Mouse (Mus musculus) bone marrow, adult 2 months (tissue): ENCODE data around the gene Limd1. TPM values are rescaled to one million over a fixed set of nuclear protein-coding genes. Genes with fewer than 3 reads are reported as not detected.
A peak's percentile ranks its signal among the peaks of the same experiment; 100 is the strongest.

Experiments
- H3K27ac ChIP-seq: fragments of 200-500 bp; 2 replicates; pipeline ENCODE4 v1.5.1; 2012; ENCODE audit warnings: low read depth, mild to moderate bottlenecking, control low read depth, inconsistent platforms, low read length; ENCODE audit not compliant: control insufficient read depth, poor library complexity, insufficient read depth
- H3K4me1 ChIP-seq: fragments of 200-500 bp; 2 replicates; pipeline ENCODE4 v1.6.1; 2011; ENCODE audit warnings: low read length; ENCODE audit not compliant: control insufficient read depth, insufficient read depth
- H3K4me3 ChIP-seq: fragments of 200-500 bp; replicated peaks from 2 replicates; pipeline ENCODE3; 2011; ENCODE audit warnings: mild to moderate bottlenecking, low read depth, low read length, control low read depth; ENCODE audit not compliant: control insufficient read depth
- CTCF ChIP-seq: fragments of 200-500 bp; IDR thresholded peaks from 2 replicates; pipeline ENCODE4 v1.5.1; 2011; ENCODE audit warnings: low read length, control low read depth; ENCODE audit not compliant: control insufficient read depth, insufficient read depth
- POLR2A ChIP-seq: fragments of 200-500 bp; IDR thresholded peaks from 2 replicates; pipeline ENCODE4 v1.6.1; 2011; ENCODE audit warnings: low read depth, mild to moderate bottlenecking, control low read depth, low read length, borderline replicate concordance; ENCODE audit not compliant: control insufficient read depth
- WGBS: fragments of 180-500 bp; shearing (Covaris S2); methylation state at CpG from one replicate; pipeline ENCODE4 v1.1.7; 2018; 5-methylcytosine and 5-hydroxymethylcytosine counted together
- polyA plus RNA-seq: library from polyadenylated mRNA; stranded (reverse); fragments of >200 nt; gene quantifications from 2 replicates; pipeline ENCODE4 v1.2.4, GENCODE M21; 2011; ENCODE audit warnings: low replicate concordance; ENCODE audit not compliant: missing spikeins, insufficient read depth, insufficient read length

The Limd1 gene
- polyA plus RNA-seq, 1 experiment, result 19.0 TPM

GRCm38 (mm10) chr9:123478031-123478585, 398 bp upstream of the Limd1 start:
- Histone ChIP-seq H3K27ac (no peak overlapping the region), H3K4me1 (peaks cover 7% of the 10 kb centered on the region)
- WGBS, result 4% methylated on average over 26 of the region's 29 CpGs

GRCm38 (mm10) chr9:123479196-123479669, 727 bp downstream of the Limd1 start:
- peak overlapping the region; percentile 86 for H3K4me3 ChIP-seq
- peak overlapping the region; percentile 94 for H3K27ac ChIP-seq
- 26% methylated on average over 17 of the region's 17 CpGs for WGBS
- peaks cover 7% of the 10 kb centered on the region for H3K4me1 ChIP-seq
- TF ChIP-seq CTCF (no peak), POLR2A (no peak)

More at GRCm38 (mm10) chr9:123478031-123478585, 398 bp upstream of the Limd1 start:
- TF ChIP-seq POLR2A, result no peak
- TF ChIP-seq CTCF, result peak; percentile 46; the same call in 1 of the 2 replicates
- H3K4me3 ChIP-seq, result peak overlapping the region; percentile 60

- WGBS, result 92% methylated on average over 8 of the region's 8 CpGs
- peak overlapping the region; percentile 94 for H3K27ac ChIP-seq
These were observed 1.4 kb downstream of the Limd1 start for GRCm38 (mm10) chr9:123479876-123480252.

GRCm38 (mm10) chr9:123480253-123480921, 1.9 kb downstream of the Limd1 start:
- H3K27ac ChIP-seq, result peak overlapping the region; percentile 94
- no peak for TF ChIP-seq CTCF
- TF ChIP-seq POLR2A, result no peak
- 49% methylated on average over 18 of the region's 18 CpGs for WGBS
- H3K4me3 ChIP-seq, result peak overlapping the region; percentile 86
- peaks cover 7% of the 10 kb centered on the region for H3K4me1 ChIP-seq

More at GRCm38 (mm10) chr9:123479876-123480252, 1.4 kb downstream of the Limd1 start:
- peak overlapping the region; percentile 86 for H3K4me3 ChIP-seq
- TF ChIP-seq CTCF (no peak), POLR2A (no peak)
- H3K4me1 ChIP-seq, result peaks cover 7% of the 10 kb centered on the region

- Histone ChIP-seq H3K4me1 (peaks cover 7% of the 10 kb centered on the region), H3K27ac (peak overlapping the region; percentile 62; the same call in 1 of the 2 replicates), H3K4me3 (peak overlapping the region; percentile 49)
- WGBS, result 63% methylated on average over 7 of the region's 7 CpGs
- no peak for TF ChIP-seq POLR2A
- no peak for TF ChIP-seq CTCF
These were observed 2.6 kb downstream of the Limd1 start for GRCm38 (mm10) chr9:123481136-123481535.

- H3K27ac ChIP-seq, result no peak overlapping the region
- WGBS, result 95% methylated on average over 1 of the region's 1 CpGs
- no peak overlapping the region for H3K4me3 ChIP-seq
- TF ChIP-seq CTCF, result no peak
- no peak for TF ChIP-seq POLR2A
- H3K4me1 ChIP-seq, result peaks cover 9% of the 10 kb centered on the region
These were observed 5.1 kb downstream of the Limd1 start for GRCm38 (mm10) chr9:123483598-123483997.

GRCm38 (mm10) chr9:123484830-123485229, 6.3 kb downstream of the Limd1 start:
- Histone ChIP-seq H3K27ac (no peak overlapping the region), H3K4me3 (no peak overlapping the region), H3K4me1 (peaks cover 7% of the 10 kb centered on the region; the same call in 1 of the 2 replicates)
- no peak for TF ChIP-seq CTCF
- no peak for TF ChIP-seq POLR2A
- WGBS, result 86% methylated on average over 3 of the region's 3 CpGs

GRCm38 (mm10) chr9:123485561-123485960, 7.1 kb downstream of the Limd1 start:
- 92% methylated on average over 4 of the region's 4 CpGs for WGBS
- TF ChIP-seq POLR2A (no peak), CTCF (no peak)
- peaks cover 6% of the 10 kb centered on the region; the same call in 1 of the 2 replicates for H3K4me1 ChIP-seq
- H3K4me3 ChIP-seq, result no peak overlapping the region
- H3K27ac ChIP-seq, result no peak overlapping the region
